21 mouse cellular contexts compared by ENCODE assay signal in genomic region chr3:20023832-20024231, GRCm38 (mm10).
"Had no signal": no experiment of that assay in that cellular context is flagged by ENCODE, and none has a peak within 500 bp of the region (broad histone marks: within the 10 kb centered on the region; RNA-seq: fewer than 3 reads in every experiment).

No protein-coding gene starts in this region.

- H3K9me3 ChIP-seq: heart, embryonic 13.5 days; heart, embryonic 15.5 days; hindbrain, embryonic 13.5 days; hindbrain, embryonic 15.5 days; limb, embryonic 10.5 days; limb, embryonic 12.5 days; liver, embryonic 13.5 days had no signal

- H3K4me1 ChIP-seq: heart, embryonic 13.5 days; heart, embryonic 15.5 days; hindbrain, embryonic 13.5 days; hindbrain, embryonic 15.5 days; limb, embryonic 10.5 days; limb, embryonic 12.5 days; liver, embryonic 13.5 days had no signal

- H3K27ac ChIP-seq: heart, adult 2 months; heart, embryonic 13.5 days; heart, embryonic 15.5 days; hindbrain, embryonic 13.5 days; hindbrain, embryonic 15.5 days; hindbrain, postnatal 0 days; left cerebral cortex, adult 2 months; limb, embryonic 10.5 days; limb, embryonic 12.5 days; liver, embryonic 13.5 days had no signal

- H3K4me3 ChIP-seq: heart, adult 2 months; heart, embryonic 13.5 days; heart, embryonic 15.5 days; hindbrain, embryonic 13.5 days; hindbrain, embryonic 15.5 days; left cerebral cortex, adult 2 months; limb, embryonic 10.5 days; limb, embryonic 12.5 days; liver, embryonic 13.5 days had no signal

- ATAC-seq: hindbrain, postnatal 0 days; intestine, embryonic 16.5 days had no signal

- H3K9ac ChIP-seq: heart, embryonic 13.5 days; heart, embryonic 15.5 days; hindbrain, embryonic 13.5 days; hindbrain, embryonic 15.5 days; limb, embryonic 12.5 days; liver, embryonic 13.5 days had no signal

- H3K27me3 ChIP-seq: heart, embryonic 13.5 days; heart, embryonic 15.5 days; hindbrain, embryonic 13.5 days; hindbrain, embryonic 15.5 days; limb, embryonic 12.5 days; liver, embryonic 13.5 days had no signal

- DNase-seq: gastrocnemius, postnatal 14 days; gastrocnemius, postnatal 36 days; heart, adult 11 months; heart, adult 2 months; heart, postnatal 14 days; heart, postnatal 36 days; kidney, adult 11 months; kidney, adult 8-10 months; kidney, postnatal 10 days; kidney, postnatal 36 days; liver; liver, embryonic 13.5 days had no signal
